Mouse (Mus musculus) olfactory bulb, adult 2 months (tissue): Measurements from ENCODE around the gene Serinc3.

Source experiments
- CTCF ChIP-seq: fragments of 200-500 bp; IDR thresholded peaks from 2 replicates; pipeline ENCODE4 v1.5.1; 2012; ENCODE audit warnings: low read depth, mild to moderate bottlenecking, low read length, moderate library complexity; ENCODE audit not compliant: insufficient read depth
- POLR2A ChIP-seq: fragments of 200-500 bp; IDR thresholded peaks from 2 replicates; pipeline ENCODE4 v1.6.1; 2012; ENCODE audit warnings: mild to moderate bottlenecking, low read depth, low read length, moderate library complexity; ENCODE audit not compliant: insufficient read depth

DNA sequence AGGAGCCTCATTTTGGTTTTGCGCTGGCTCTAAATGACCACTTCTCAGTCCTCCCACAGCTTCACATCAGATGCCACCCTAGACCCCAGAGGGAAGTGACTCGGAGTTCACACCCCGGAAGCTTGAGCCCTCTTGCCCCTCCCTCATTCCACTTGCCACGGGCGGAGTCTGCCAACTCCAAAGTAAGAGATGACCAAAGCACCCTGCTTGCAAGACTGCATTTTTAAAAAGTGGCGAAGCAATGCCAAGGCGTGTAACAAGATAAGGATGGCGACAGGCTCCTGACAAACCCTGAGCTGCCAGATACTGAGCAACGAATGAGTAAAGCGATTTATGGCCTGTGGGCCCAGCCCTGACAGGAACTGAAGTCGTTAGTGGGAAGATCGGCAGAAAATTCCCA lies 54.7 kb downstream of the Serinc3 start:
- TF ChIP-seq POLR2A (no peak), CTCF (no peak)
